Mouse (Mus musculus) right cerebral cortex, postnatal 14 days (tissue): ENCODE data around the gene Tceal3.
"Not testable (repeated sequence)": the region's sequence is repeated elsewhere in the genome, so short reads cannot be mapped to it uniquely, and the experiment has no call there.

ENCODE experiments used
- DNase-seq: peaks from one replicate; pipeline ENCODE4 v3.0.0; 2022

The Tceal3 gene

DNA sequence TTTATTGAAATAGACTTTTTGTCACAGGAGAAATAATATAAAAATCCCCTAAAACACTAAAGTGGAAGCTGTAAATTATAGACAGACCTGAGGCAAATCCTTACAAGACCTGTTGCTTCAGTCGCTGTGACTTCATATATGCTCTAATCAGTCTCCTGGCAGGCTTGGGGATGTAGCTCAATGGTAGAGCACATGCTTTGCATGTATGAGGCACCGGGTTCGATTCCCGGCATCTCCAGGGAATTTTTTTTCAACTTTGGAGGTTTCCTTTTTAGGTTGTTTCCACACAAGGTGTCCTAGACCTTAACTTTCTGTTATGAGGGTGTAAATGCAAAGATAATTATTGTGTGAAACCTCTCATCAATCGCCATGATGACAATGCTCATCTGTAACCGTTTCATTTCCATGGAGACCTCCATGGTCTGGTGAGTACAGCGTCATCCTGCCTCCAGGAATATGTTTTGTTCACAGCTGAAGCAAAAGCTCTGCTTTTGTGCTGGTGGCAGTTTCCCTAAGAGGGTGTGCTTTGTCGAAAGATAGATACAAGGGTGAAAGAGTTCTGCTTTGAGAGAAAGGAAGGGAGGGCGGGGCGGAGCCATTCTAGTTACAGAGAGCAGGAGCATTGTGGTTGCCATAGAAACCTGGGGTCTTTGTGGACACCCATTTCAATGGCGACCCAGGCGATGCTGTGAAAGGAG is at the start of gene Tceal3:
Gene Tceal3, plus strand, starts transcription at position 644 of the 698 bp plus-strand sequence.
- DNase-seq = peak; percentile 48

- DNase-seq = not testable (repeated sequence)
Measured at GRCm38 (mm10) chrX:136543956-136544355, 46.7 kb upstream of the Tceal3 start, which contains the start of gene Kir3dl2. Gene Kir3dl2, minus strand, starts transcription at chrX:136544056.

DNA sequence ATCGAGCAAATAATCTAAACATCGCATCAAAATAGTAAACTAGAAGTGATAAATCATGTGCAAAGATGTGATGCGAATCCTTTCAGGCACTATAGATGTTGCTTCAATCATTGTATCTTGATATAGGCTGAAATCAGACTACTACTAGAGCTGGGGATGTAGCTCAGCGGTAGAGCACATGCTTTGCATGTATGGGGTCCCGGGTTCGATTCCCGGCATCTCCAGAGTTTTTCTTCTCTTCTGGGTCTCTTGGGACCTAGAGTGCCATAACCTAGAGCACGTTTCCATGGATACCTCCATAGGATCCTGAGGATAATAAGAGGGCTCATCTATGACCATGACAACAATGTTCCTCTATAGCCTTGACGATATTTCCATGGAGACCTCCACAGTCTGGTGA is 21.5 kb upstream of the Tceal3 start:
- DNase-seq = not testable (repeated sequence)

- DNase-seq = no peak
Measured at GRCm38 (mm10) chrX:136584617-136585016, 6.0 kb upstream of the Tceal3 start.

GRCm38 (mm10) chrX:136590897-136591257 is 235 bp downstream of the Tceal3 start:
- no peak for DNase-seq

DNA sequence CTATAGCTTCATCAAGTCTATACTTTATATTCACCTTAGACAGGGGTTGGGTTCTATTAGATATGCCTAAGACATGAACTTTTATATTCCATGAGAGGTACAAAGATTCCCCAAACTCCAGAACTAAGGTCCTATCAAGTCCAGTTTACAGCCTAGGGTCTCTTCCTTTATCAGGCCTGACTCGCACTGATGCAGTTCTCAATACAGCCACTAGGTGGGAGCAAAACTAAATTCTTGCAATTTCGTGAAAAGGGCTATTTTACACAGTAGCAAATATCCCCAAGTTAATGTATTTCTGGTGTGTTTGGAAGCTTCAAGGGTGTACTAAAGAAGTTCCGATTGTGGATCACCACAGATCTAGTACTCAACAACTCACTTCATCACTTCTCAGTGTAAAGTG is 8.8 kb downstream of the Tceal3 start:
- peak; percentile 11 for DNase-seq

DNA sequence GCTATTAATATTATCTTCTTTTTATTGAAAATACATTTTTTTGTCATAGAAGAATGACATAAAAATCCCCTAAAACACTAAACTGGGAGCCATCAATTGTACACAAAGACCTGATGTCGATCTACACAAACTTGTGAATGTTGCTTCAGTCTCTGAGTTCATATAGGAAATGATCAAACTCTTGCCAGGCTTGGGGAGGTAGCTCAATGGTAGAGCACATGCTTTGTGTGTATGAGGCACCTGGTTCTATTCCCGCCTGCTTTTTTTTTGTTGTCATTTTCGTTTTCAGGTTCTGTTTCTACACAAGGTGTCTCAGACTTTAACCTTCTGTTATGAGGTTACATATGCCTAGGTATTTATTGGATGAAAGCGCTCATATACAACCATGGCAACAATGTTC is 16.3 kb downstream of the Tceal3 start:
- DNase-seq = no peak

- DNase-seq = no peak
Measured at GRCm38 (mm10) chrX:136607395-136607794, 16.8 kb downstream of the Tceal3 start.

DNA sequence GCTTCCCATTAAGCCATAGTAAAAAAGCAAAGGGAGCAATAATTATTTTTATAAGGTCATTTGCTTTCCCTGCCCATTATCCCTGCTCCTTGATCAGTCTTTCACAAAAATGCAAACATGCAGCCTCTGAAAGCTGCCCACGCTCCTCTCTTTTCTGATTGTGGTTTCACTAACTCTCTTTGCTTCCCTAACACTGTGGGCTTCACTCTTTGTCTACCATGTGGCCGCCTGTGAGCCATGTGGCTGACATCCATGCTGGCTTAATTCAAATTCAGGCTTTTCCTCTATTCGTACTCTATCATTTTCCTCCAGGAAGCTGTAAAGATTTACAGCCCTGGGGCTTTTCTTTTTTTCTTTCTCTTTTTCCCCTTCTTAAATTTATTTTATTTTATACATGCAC is 20.7 kb downstream of the Tceal3 start:
- DNase-seq = no peak

- not testable (repeated sequence) for DNase-seq
Measured at GRCm38 (mm10) chrX:136615889-136616288, 25.2 kb downstream of the Tceal3 start.

DNA sequence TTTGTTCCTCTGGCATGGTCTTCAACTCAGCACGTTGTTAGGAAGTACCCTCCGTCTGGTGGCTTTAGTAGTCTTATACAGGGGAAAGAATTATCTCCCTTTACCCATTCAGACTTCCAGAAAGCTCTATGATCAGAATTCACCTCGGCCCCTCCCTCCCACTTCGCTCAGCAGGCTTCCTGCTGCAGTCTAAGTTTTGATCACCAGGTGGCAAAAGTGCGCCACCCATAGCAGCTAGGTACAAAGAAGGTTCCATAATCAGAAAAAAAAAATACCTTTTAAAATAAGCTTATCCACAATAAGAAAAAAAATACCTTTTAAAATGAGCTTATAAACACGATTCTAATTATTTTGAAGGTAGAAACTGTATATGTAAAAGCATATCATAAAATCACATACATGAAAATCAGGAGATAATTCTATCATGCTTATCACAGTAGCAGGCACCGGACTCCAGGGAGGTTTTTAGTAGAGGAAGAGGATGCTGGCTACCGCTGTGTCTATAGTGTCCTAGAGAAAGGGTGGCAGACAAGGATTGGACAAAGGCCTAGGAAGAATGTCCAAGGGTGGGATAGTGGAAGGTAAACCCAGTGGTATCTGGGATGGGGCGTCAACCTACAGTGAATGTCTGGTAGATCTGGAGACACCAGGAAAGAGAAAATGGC is 34.4 kb downstream of the Tceal3 start:
- DNase-seq = peak; percentile 50

GRCm38 (mm10) chrX:136625959-136626358 is 35.3 kb downstream of the Tceal3 start:
- DNase-seq = no peak

DNA sequence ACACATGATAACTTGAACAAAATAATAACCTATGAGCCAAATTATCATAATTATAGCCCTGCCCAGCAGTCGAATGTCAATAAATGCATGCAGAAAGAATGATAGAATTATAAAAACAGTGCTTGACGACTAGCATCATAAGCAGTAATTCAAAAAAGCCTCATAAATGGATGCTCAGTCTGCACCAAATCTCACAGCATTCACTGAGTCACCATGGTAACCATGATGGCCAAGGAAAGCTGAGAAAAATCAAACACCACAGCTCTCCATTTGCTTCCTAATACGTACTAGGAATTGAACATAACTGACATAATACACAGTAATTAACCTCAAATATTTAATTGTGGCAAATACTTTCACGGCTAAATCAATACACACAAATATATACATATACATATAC is 44.5 kb downstream of the Tceal3 start:
- no peak for DNase-seq

- peak; percentile 5 for DNase-seq
Measured at GRCm38 (mm10) chrX:136639754-136640153, 49.1 kb downstream of the Tceal3 start.

GRCm38 (mm10) chrX:136645857-136646256 is 55.2 kb downstream of the Tceal3 start:
- DNase-seq = not testable (repeated sequence)

GRCm38 (mm10) chrX:136666281-136666706 is 75.7 kb downstream of the Tceal3 start:
- peak; percentile 43 for DNase-seq

- peak; percentile 20 for DNase-seq
Measured at GRCm38 (mm10) chrX:136666762-136667464, 76.3 kb downstream of the Tceal3 start.

- no peak for DNase-seq
Measured at GRCm38 (mm10) chrX:136668794-136669193, 78.2 kb downstream of the Tceal3 start.

DNA sequence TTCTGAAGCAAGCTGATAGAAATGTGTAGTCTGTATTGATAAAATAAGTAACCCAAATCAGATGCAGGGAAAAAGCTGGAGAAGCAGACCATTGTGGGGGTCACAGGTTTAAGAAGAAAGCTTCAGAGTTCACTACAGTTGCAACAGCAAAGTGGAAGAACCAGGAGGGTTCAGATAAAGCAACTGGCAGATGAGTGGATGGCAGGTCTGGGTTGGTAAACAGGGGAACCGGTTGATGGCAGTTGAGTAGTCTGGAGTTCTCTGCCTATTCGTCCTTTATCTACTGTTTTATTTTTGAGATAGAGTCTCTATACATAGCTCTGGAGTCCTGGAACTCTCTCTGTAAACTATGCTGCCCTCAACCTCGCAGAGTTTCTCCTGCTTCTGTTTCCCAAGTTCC is 90.3 kb downstream of the Tceal3 start:
- DNase-seq = no peak

- not testable (repeated sequence) for DNase-seq
Measured at GRCm38 (mm10) chrX:136691606-136692293, 101.1 kb downstream of the Tceal3 start.

DNA sequence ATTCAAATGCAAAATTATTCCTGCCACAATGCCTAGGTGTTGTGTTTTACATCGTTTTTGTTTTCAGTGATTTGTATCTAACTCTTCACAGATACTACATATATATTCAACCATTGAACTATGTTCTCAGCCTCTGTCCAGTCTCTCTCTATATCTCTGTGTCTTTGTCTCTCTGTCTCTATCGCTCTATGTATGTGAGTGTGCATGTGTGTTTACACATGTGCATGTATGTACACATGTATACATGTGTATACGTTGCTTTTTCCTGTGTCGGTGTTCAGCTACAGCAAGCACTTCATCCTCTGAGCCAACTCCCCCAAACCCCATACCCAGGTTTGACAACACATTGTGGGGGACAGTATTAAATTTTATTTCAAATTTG is 101.6 kb downstream of the Tceal3 start:
- DNase-seq = no peak

DNA sequence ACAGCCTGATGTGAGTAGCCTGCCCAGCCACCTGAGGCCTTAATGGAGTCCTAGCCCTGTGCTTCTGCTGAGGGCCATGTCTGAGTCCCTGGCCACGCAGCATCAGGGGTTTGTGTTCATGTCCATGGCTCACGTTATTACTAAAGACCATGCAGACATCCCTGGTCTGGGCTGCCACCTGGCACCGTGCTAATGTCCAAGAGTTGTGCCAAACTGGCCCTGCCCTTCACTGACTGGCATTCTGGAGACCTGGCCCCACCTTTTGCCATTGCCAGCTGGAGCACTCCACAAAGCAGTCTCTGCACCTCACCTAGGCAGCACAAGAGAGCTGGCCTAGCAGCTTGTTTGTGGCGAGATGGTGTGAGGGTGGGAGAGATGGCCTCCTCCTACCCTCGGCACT is 102.6 kb downstream of the Tceal3 start:
- DNase-seq = no peak
